Mouse (Mus musculus): ENCODE results near the gene Mrgpra3. TPM values are rescaled to one million over a fixed set of nuclear protein-coding genes. Genes with fewer than 3 reads are reported as not detected.

The Mrgpra3 gene
- not detected in 2 replicates for polyA plus RNA-seq (2012; rRNA removed)

GRCm38 (mm10) chr7:47601272-47601671 lies at the start of gene Mrgpra3:
Gene Mrgpra3, minus strand, starts transcription at chr7:47601372.

Other genes starting within 250 kb of the Mrgpra3 start
- not detected in 2 replicates for gene Mrgpra1, start 247.1 kb downstream of the Mrgpra3 start, polyA plus RNA-seq (2012; rRNA removed)
- not detected in 2 replicates for gene Mrgpra2a, start 149.2 kb downstream of the Mrgpra3 start, polyA plus RNA-seq (2012; rRNA removed)
- not detected in 2 replicates for gene Mrgpra2b, start 72.5 kb downstream of the Mrgpra3 start, polyA plus RNA-seq (2012; rRNA removed)